Mouse (Mus musculus): Measurements from ENCODE around the gene Nfe2.

Nfe2 gene

DNA sequence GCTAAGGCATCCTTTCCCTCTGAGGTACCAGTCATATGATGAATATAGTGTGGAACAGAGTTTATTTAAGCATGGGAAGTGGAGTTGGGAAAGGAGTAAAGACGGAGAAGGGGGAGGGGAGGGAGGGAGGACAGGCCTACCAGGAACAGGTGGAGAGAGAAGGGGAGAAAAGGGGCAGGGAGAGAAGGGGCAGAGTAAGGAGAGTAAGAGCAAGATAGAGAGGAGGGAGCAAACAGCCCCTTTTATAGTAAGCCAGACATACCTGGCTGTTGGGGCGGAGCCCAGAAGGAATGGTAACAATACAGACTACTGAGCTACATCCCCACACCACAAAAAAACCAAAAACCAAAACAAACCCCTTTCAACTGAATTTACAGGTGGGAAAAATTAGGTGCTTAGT is 42.2 kb downstream of the Nfe2 start:
- no peak for DNase-seq (ENCODE audit: low read depth in 1 of 2, low spot score in 2 of 2)

DNA sequence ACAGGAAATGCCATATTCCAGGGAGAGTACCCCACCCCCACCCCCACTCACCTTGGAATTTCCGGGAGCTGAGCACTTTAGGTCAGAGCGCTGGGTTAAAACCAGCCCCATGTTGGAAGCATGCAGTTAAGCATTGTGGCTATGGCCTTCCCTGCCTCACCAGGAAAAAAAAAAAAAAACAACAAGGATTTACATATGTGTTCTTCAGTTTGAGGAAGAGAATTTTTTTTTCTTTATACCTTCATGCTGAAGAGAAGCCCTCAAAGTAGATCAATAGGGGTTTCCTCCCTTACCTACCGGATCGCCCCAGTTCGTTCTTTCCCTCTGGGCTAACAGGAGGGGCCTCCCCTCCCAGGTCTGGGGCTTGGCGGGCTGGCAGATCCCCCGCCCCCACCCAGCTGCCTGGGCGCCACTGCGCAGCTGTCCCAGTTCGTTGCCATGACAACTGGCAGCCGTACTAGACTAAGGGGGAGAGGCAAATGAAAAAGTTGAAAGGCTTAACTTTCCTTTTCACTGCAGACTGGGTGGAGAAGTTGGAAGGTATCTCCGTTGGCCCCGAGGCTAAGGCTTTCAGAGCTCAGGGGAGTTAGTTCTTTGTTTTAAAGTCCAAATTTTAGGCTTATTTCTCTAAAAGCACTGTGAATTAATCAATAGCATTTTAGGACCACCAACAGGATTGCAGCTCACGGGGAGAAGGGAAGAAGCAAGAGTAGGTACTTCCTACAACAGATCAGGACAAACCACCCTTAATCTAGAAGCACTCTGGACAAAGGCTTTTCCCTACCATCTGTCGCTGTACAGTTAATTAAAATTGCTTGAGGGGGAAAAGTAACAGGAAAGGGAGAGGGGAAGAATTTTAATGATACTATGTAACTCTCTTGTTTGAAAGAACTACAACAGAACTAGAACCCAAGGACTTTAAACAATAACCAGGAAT is 43.0 kb downstream of the Nfe2 start:
- peak; percentile 0 to 20 for DNase-seq (ENCODE audit: low read depth in 1 of 2, low spot score in 2 of 2)

DNA sequence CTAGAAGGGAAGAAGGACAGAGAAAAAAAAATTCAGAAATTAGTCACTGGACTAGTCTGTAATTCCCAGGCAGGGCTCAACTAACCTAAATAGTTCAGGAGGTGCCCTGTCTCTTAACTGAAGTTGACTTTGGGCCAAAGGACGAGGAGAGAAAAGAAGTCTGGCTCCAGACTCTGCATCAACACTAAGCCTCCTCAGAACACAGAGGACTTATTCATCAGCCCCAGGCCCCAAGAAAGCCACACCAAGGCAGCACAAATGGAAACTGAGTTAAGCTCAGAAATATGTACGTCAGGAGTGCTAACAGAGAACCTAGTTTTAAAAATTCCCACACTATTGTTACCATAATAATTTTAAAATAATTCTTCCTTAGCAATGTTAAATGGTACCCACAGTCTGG is 44.1 kb downstream of the Nfe2 start:
- DNase-seq (ENCODE audit: low read depth in 1 of 2, low spot score in 2 of 2) = no peak

DNA sequence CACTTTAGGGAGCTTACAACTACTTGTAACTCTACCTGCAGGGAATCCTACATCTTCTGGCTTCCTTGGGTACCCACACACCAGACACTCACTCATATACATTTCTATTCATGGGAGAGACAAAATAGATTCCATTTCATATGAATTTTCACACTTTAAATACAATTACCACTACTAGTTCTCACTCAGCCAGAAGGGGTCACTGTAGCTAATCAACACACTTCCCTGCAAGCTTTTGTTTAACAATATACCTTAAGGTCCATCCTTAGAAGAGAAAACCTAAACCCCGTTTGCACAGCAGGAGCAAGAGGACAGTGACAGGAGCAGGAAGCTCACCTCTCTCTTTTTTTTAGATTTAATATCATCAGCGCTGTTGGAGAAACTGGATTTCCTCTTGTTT is 53.0 kb downstream of the Nfe2 start:
- no peak for DNase-seq (ENCODE audit: low read depth in 1 of 2, low spot score in 2 of 2)

DNA sequence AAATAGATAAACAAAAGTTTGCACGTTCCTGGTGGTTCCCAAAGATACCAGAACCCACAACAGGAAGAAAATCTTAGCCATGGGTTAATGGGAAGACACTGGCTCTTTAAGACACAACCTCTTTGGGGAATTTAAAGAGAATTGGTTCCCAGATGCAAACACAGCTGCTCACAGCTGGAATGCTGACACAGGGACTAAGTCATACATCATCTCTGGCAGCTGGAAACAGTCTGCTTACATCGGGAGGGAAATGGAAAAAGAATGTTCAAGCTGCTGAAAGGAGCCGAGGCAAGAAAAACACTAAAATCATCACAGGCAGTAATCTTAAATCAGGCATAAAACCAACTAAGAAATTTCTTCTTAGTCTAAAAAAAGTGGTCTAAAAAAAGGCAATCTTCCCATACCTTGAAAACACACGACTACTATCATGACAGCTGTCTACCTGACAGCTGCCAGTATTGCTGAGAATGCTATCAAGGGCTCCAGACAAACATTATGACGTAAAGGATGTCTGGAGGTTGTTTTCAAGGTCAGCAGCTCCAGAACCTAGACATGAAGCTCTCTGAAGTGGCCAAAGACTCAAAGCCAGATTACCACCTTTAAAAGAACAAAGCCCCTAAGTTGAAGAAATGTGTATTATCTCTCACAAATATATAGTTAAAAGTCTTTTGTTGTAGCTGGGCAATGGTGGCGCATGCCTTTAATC is 56.0 kb downstream of the Nfe2 start:
- DNase-seq (ENCODE audit: low read depth in 1 of 2, low spot score in 2 of 2) = no peak
